Mouse (Mus musculus) fibroblast of lung, adult 2 months (primary cell): Measurements from ENCODE around the gene Gm29609.
A peak's percentile ranks its signal among the peaks of the same experiment; 100 is the strongest.

ENCODE experiments used
- DNase-seq: peaks from one replicate; pipeline ENCODE4 v3.0.0-alpha.2; 2011; ENCODE audit warnings: low read depth

Gm29609 gene

DNA sequence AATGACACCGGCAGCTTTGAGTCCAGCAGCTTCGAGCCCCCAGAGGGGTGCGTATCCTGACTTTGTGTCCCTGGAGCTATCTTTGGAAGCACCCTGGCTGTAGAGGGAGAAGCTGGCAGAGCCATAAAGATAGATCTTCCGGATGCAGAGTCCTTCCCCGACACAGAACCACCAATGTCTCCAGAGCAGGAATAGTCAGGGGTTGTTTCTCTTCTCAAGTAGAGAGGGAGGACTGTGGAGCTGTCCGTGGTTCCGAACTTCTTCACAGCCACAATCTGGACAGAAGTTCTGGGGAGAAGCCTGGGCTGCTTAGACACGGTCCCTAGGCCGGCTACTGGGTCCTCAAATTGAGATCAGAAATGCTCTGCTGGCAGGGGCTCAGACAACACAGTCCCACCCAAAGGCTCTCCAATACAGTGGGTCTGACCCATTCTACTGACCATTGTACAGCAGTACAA is 40.7 kb downstream of the Gm29609 start:
- no peak for DNase-seq

DNA sequence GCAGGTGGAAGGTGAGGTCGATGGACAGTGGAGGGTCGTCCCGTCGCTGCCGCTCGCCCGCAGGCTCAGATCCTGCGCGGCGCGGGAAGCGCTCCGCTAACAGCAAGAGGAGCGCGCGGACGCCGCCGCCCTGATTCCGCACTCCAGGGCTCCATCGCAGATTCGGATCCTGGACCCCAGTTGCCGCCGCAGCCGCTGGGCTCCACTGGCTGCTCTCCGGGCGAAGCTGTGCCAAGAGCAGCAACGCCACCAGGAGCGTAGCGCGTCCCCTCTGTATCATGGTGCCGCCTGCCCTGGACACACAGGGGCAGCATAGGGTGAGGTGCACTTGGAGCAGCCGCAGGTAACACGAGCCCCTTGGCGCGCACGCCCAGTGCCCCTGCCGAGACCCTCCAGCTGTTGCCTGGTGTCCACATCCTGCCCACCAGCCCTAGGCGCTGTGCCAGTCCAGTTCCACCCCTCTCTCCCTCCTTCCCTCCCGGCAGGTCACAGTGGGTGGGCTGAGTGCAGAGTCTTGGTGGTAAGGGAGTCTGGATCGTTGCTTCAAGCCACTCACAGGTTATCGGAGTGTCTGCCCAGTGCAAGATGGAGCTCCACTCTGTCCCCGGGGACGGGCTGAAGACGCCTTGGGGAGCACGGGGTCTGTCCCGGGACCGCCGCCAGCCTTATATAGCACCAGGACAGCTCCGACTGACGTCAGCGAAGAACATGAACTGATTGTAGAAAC is 41.3 kb downstream of the Gm29609 start, which contains the start of gene Ucn:
Gene Ucn, minus strand, starts transcription at position 589 of the 727 bp plus-strand sequence.
- no peak for DNase-seq

DNA sequence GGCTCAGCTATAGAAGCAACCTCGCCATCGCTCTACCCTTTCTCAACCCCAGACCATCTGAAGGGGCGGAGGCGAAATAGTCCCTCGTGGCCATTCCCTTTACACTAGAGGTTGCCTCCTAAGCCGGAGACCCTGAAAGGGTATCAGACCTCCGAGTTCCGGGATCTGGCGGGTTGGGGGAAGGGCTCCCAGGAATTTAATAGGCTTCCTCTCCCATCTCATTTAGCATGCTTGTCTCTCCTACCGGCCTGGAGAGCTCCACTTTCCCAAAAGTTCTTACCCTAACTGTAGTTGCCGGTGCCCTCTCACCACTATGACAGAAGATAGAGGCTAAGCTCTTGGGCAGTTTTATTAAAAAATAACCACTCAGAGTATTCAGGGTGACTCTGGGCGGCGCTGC is 42.1 kb downstream of the Gm29609 start:
- DNase-seq, result no peak

DNA sequence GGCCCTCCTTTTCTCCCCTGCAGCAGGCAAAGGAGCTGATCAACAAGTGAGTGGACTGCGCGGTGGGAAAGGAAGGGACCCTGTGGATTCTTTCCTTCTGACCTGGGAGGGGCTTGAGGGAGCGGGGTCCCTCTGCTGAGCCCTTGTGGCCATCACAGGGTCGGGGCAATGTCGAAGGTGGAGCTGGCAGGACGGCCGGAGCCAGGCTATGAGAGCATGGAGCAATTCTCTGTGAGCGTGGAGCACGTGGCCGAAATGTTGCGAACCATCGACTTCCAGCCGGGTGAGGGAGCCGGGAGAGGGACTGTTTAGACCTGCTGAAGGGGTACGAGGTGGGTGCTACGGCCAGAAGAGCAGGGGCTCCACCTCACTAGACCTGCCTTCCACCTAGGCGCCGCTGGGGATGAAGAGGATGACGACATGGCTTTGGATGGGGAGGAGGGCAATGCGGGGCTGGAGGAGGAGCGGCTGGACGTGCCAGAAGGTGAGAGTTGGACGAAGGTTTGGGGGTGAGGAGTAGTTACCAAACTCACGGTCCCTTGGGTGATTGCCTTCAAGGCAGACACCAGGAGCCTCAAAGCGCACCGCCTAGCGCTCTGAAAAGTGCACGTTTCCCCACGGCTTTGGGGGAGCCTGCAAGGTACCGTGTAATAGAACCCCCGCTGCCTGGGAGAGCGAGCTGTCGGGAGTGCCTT is 42.8 kb downstream of the Gm29609 start:
- no peak for DNase-seq

DNA sequence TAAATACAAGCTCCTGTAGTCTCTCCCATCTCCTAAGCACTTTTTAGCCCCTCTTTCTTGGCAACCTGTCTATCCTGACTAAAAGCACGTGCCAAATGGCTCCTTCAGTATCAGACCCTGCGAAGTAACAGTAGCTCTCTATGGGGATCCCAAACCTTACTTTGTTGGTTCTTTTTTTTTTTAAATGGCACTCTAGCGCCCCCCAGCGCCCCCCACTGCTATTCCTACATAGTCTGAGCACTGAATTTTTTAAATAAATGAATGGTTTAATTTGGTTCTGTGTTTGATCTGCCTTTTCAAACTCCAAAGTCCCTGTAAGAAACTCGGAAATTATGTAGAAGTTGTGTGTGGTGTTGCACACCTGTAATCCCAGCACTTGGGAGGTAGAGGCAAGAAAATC is 53.7 kb downstream of the Gm29609 start:
- DNase-seq, result no peak

DNA sequence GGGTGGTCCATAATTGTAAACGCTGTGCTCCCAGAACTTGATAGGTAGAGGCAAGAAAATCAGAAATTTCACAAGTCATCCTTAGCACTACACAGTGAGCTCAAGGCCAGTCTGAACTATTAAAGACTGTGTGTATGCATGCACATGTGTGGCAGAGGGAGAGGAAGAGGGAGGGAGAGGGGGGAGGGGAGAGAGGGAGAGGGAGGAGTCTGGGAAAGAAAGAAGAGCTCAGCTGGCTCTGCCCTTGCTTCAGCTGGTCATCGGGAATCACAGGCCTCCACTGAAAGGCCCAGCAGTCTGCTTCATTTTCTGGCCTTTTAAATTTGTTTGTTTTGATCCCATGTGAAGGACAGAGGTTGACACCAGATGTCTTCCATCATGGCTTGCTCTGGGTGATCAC is 56.2 kb downstream of the Gm29609 start:
- DNase-seq, result no peak

DNA sequence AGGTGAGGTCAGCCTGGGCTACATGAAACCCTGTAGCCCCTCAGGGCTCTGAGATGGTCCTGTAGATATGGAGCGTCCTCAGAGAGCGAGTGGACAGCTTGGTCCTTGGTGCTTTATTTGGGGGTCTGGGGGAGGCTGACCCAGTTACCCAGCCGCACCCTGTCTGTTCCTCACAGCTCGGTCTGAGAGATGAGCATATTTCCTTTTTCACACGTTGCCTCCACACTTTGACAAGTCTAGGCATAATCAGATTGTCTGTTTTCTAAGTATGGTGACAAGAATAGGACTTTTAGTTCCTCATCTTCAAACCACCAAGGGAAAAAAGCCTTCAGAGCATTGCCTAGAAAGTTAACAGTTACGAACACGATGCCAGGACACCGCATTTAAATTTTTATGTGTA is 58.6 kb downstream of the Gm29609 start:
- no peak for DNase-seq

DNA sequence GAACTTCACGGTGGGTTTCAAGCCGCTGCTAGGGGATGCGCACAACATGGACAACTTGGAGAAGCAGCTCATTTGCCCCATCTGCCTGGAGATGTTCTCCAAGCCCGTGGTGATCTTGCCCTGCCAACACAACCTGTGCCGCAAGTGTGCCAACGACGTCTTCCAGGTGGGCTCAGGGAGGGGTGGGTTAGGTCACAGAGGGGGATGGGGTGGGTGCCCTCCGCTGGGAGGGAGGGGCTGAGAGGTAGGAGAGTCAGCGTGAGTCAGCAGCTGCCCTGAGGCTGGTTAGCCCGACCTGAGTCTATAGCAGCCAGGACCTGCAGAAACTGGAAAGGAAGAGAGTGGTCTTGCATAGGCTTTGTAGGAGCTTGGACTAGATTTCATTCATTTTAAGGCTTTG is 62.8 kb downstream of the Gm29609 start:
- DNase-seq, result no peak

DNA sequence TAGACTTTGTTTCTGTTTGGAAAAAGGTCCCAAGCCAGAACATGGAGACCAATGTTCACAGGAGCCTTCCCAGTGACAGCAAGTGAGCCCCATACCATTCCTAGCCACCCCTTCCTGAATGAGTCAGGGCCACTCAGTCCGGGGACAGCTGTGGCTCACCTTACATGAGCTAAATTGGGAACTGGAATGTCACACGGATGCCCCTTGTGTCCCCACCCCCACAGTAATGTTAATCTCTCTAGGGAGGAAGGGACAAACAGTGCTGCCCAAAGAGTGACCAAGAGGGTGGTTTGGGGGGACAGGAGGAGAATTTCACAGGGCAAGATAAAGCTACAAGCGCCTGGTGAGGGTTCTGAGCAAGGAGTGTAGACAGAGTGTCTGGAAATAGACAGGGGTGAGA is 63.4 kb downstream of the Gm29609 start, which contains the start of gene Trim54:
Gene Trim54, plus strand, starts transcription at position 359 of the 400 bp plus-strand sequence.
- DNase-seq, result no peak

DNA sequence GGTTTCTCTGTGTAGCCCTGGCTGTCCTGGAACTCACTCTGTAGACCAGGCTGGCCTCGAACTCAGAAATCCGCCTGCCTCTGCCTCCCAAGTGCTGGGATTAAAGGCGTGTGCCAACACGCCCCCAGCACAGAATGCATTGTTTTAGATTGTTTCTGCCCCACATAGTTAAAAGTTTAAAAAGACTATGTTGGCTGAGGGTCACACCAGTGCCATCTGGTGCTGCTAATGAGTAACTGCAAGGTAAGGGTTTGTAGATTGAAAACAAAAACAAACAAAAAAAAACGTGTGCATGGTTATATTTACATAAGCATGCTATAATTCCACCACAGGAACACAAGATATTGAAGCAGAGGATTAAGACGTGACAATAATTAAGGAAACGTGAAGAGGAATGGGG is 68.9 kb downstream of the Gm29609 start:
- DNase-seq, result peak; percentile 7

DNA sequence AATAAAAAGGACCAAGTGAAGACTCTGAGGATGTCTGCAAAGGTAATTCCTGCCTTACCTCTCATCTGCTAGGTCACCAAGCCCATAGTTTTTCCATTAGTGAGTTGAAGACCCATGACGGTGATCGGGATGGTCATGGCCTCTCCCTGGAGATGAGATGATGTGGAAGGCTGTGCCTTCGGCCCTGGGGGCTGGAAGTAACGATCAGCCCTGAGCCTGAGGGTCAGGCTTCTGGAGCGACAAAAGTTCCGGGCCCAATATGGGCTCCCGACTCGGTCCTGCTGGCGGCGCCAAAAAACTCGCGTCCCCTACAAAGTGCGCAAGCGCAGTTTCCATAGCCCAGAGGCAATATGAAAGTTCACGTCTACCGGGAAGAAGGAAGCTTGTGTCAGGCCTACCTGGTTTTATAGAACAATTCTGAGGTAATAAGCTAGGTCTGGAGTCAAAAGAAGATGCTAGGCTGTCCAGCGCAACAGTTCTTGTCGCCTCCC is 71.7 kb downstream of the Gm29609 start, which contains the start of gene Slc30a3:
Gene Slc30a3, minus strand, starts transcription at position 238 of the 491 bp plus-strand sequence.
- no peak for DNase-seq

DNA sequence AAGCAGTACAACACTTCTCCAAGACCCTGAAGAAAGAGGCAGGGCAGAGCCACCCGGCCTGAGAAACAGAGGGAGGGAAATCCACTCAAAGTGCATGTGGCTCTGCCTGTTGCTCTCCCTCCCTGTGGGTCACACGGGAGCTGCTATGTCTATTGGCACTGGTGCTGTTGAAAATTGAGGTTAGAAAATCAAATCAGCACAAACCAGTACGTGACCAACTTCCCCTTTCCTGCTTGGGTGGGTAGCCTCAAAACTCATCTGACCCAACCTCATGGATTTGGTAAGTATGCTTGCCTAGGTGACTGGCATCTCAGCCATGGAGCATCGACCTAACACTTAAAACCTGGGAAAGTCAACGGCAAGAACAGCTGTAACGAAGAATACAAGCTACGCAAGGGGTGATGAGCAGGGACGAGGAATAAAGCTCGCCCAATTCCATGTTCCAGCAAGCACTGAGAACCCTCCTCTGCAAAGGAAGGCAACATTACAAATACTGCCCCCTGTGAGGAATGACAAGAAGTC is 73.8 kb downstream of the Gm29609 start, which contains the start of gene Dnajc5g:
Gene Dnajc5g, plus strand, starts transcription at position 472 of the 522 bp plus-strand sequence.
- no peak for DNase-seq

DNA sequence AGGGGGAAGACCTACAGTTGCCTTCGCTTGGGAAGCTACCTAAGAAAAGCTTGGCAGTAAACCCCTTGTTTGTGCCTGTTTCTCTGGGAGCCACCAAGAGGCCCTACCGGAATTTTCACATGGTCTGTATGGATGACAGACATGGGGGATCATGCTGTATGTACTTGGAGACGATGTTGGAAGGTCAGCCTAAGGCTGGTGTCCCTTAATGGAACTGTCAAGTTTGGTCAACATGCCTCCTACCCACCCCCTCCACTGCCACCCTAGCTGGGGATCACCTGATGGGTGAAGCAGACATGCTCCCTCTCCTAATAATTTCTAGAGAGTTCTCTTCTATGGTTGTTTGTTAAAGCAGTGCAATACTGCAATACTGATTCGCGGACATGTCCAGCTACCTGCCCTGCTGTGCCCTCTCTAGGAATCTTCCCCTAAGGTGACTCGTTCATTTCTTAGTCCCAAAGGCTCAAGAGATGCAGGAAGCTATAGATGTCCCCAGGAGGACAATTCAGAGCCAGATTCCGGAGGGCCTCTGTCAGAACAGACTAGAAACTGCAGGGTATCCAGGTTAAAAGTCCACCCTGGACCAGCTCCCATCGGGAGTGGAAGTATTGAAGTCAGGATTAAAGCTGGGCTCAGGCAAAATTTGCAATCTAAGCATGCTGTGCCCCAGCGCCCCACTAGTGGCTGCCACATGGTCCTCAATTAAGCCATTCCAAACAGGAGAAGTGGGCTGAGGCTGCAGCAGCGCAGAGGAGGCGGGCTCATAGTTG is 83.8 kb downstream of the Gm29609 start:
- no peak for DNase-seq

DNA sequence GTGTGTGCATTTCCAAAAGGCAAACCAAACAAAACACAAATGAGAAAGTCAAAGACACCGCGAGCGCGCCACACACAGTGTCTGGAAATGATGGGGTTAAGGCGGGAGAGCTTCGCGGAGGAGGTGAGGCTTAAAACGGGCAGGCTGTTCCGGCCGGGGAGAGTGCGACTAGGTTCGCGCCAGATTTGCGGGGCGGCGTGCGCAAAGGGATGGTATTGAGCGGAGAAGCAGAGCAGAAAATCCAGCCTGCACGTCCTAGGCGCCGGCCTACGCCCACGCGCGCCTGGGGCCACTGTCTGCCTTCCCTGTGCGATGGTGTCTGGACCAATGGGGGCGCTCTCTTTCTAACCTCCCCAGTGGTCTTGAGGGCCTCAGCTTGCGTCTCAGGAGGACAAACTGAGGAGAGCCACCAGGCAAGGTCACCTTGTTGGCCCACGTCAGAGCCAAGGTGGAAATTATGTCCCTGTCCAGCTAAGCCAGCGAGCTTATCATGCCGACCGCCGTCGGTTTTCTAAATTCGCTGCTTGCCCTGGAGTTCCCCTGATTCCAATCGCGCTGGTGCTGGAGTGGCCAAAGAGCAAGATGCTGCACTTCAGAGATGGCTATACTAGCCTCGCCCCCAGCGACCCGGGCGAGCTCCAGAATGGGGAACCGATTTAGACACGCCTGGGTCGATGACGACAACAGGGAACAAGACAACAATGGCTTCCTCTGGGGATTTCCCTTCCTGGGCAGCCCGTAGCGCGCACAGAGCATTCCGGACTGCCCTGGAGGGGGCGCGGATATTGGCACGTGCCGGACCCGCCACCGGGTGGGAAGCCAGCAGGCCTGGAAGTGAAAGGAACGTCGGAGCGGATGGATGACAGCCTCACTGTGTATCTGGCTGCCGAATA is 84.7 kb downstream of the Gm29609 start:
- DNase-seq, result no peak
